Mouse (Mus musculus) gastrocnemius, postnatal 25 days (tissue): ENCODE data around the gene Slc35g2. TPM values are rescaled to one million over a fixed set of nuclear protein-coding genes. Genes with fewer than 3 reads are reported as not detected.

Experiments
- DNase-seq: peaks from one replicate; pipeline ENCODE4 v3.0.0; 2022
- long read RNA-seq, 2 experiments: library from polyadenylated mRNA; stranded (forward); transcript quantifications; one replicate each; pipeline ENCODE4 v2.0.0; 2021
- total RNA-seq, 2 experiments: library from RNA; stranded (reverse); gene quantifications; 1 replicate in 1 of 2; 2 replicates in 1 of 2; pipeline ENCODE4 v1.2.3; 2021

Slc35g2 gene
- under 1 TPM; 0.46 to 0.51 TPM for total RNA-seq
- long read RNA-seq, experiment 1, partial matches to known transcripts: 0 of 1 reads
- long read RNA-seq, experiment 1, other reads (novel, unspliced or antisense): 0 of 1 reads
- long read RNA-seq, experiment 2: 0 reads

- peak; percentile 11 for DNase-seq
Measured at GRCm38 (mm10) chr9:100570626-100571233, at the start of gene Slc35g2. TSS of gene Slc35g2 (minus strand) at chr9:100571090.

GRCm38 (mm10) chr9:100616947-100617346 lies 46.1 kb upstream of the Slc35g2 start:
- no peak for DNase-seq

GRCm38 (mm10) chr9:100613501-100614071 lies 42.7 kb upstream of the Slc35g2 start:
- DNase-seq: no peak

DNA sequence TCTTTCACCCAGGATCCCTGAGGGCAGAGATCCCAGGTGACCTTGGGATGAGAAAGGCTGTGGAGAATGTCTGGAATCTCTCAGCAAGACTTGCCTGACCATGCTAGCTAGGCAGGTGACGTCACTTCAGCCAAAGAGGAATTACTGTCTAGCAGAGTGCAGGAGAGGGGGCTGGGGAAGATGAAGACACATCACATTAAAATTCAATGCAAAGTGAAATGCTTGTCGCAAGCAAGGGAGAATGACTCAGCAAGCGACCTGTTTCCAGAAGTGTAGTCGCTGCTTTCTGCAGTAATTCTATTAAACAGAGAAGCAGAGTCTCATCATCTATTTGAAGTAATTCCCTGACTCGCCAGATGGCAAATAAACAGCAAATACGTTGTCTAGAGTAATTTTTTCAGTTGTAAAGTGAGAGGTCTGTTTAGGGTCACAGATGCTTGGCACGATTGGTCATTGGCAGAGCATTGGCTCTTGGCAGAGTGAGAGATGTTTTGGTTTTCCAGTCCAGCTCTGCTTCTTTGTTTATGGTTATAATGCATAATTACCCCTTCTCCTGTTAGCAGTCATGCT lies 35.2 kb upstream of the Slc35g2 start:
- DNase-seq: no peak

DNA sequence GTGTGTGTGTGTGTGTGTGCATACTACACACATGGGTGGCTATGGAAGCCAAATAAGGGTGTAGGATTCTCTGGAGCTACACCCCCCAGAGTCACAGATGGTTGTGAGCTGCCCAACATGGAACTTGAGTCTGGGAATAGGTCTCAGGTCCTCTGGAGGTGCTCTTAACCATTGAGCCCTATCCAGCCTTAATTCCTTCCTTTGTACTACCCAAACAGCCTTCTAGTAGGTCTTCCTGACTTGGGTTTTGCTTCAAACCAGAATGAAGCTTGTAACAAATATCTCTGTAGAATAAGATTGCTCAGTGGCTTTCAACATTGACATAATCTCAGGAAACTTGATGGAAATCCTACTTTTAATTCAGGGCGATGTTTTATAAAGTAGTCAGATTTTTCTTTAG lies 34.6 kb upstream of the Slc35g2 start:
- no peak for DNase-seq

DNA sequence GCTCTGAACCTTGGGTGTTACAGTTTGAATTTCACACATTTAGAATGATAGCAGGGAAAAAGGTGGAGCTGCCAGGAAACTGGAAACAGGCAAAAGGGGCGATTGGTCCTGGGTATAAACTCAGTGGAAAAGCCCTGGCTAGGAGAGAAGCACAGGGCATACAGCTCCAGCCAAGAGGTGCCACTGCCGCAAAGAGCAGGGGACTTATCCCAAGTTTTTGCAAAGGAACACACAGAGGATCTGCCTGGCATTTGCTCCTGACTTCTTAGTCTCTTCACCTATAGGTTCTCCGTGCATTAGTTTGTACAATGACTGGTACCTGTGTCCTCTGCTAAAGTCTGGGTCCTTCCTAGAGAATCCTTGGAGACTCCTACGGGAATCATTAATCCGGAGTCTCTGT lies 32.3 kb upstream of the Slc35g2 start:
- DNase-seq: no peak

- no peak for DNase-seq
Measured at GRCm38 (mm10) chr9:100602130-100602529, 31.2 kb upstream of the Slc35g2 start.

DNA sequence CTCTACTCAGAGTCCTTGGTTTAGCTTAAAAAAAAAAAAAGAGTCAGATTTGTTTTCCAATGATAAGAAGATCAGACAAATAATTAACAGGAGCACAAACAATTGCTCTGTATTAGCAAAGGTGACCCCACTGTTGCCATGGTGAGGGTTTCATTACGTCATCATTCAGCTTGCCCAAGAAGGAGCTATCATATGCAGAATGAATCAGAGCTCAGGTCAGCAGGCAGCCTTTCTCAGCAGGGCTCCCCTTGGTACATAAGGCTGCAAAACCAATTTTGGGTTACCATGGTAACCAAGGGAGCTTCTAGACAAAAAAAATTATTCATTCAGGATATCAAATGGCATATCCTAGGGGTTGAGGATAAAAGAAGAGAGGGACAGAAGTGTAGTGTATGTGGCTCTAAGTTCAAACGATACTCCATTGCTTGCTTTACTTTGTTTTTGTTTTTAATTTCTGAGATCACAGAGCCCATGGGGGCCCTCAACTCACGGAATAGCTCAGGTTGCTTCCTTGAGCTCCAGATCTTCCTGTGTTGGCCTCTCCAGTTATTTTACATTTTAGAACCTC lies 29.0 kb upstream of the Slc35g2 start:
- no peak for DNase-seq

- DNase-seq: no peak
Measured at GRCm38 (mm10) chr9:100597546-100597945, 26.7 kb upstream of the Slc35g2 start, which contains the start of gene Stag1. TSS of gene Stag1 (plus strand) at chr9:100597798.

- no peak for DNase-seq
Measured at GRCm38 (mm10) chr9:100596317-100596716, 25.4 kb upstream of the Slc35g2 start.

GRCm38 (mm10) chr9:100590462-100590861 lies 19.6 kb upstream of the Slc35g2 start:
- no peak for DNase-seq

DNA sequence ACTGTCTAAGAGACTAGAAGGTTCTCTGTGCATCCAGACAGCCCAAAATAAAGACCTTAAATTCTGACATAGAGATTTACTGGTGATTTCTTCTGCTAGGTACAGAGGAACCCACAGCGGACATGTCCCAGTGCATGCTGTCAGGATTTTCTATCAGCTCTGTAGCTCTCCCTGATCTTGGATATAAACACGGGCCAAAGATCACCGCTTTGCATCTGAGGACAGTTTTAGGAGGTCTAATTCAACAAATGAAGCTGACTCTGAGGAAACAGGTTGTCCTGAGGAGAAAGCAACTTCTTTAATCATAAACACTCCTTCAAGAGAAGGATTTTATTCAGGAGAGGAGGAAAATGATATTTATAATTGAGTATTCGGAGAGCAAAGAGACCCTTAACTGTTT lies 13.1 kb upstream of the Slc35g2 start:
- no peak for DNase-seq

GRCm38 (mm10) chr9:100582883-100583575 lies 12.1 kb upstream of the Slc35g2 start:
- DNase-seq: no peak

DNA sequence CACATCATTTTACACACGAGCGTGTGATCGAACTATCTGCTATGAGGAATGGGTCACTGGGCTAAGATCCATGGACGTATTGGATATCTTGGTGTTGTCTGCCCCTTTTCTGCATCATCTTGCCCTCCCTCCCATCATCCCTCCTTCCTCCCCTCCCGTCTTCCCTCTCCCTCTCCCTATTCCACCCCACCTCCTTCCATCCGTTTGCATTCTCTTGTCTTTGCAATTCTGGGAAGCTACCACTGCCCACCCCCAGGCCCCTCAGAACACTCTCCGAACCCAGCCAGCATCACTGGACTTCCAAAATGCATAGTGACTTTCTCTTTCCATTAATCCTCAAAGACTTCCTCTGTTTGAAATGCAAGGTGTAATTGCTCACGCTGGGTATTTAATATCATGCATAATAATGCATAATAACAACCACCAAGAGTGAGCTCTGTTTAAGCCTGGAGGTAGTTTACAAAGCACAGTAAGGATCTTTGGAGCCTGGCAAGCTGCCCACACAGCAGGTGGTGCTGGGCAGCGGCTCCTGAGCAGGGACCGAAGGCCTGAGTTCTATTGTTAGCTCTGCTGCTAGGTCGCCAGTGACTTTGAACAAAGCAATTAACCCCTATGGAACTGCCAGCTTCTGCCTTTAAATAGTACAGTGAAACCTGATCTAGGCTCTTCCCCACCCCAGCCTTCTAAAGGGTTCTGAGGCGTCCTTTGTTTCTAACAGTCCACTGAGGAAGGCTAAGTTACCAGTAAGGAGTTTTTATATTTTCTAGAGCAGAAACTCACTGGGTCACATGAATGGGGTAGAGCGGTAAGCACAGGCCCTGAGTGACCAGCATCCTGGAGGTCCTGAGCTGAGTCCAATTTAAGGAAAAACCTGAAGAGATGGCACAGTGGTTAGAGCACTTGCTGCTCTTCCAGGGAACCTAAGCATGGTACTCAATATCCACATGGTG lies 10.9 kb upstream of the Slc35g2 start:
- DNase-seq: no peak

GRCm38 (mm10) chr9:100580196-100580740 lies 9.4 kb upstream of the Slc35g2 start:
- DNase-seq: no peak

DNA sequence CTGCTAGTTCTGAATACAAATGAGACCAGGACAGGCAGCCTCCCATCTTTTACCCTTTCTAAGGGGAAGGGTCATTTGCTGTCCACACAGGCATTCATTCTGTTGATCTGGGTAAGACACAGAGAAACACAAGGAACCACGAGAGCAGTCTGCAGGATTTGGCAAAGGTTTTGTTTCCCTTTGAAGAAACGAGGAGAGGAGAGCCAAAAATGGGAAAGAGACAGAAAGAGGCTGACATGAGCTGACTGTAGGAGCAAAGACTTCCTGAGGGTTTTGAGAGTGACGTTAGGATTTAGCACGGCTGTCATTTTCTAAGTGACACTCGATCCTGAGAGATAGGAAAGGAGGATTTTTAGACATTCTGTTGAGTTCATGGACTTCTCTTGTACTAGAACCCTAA lies 3.1 kb upstream of the Slc35g2 start:
- DNase-seq: no peak

- no peak for DNase-seq
Measured at GRCm38 (mm10) chr9:100573300-100573699, 2.4 kb upstream of the Slc35g2 start.

DNA sequence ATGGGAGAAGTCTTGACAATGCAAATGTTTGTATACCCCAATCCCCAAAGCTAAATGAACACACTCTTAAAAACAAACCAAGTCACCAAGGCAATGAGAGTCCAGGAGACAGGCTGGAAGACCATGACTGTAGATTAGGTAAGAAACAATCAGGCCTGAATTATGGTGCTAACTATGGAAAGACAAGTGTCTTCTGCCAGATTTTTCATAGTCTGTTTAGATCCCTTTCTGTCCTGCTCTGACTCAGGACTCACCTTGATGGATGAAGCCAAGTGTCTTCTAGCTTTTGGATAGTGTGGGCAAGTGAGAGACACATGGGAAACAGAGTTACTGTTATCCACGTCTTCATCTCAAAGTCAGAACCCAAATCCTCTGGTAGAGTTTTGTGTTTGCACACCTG lies 621 bp upstream of the Slc35g2 start:
- DNase-seq: no peak

DNA sequence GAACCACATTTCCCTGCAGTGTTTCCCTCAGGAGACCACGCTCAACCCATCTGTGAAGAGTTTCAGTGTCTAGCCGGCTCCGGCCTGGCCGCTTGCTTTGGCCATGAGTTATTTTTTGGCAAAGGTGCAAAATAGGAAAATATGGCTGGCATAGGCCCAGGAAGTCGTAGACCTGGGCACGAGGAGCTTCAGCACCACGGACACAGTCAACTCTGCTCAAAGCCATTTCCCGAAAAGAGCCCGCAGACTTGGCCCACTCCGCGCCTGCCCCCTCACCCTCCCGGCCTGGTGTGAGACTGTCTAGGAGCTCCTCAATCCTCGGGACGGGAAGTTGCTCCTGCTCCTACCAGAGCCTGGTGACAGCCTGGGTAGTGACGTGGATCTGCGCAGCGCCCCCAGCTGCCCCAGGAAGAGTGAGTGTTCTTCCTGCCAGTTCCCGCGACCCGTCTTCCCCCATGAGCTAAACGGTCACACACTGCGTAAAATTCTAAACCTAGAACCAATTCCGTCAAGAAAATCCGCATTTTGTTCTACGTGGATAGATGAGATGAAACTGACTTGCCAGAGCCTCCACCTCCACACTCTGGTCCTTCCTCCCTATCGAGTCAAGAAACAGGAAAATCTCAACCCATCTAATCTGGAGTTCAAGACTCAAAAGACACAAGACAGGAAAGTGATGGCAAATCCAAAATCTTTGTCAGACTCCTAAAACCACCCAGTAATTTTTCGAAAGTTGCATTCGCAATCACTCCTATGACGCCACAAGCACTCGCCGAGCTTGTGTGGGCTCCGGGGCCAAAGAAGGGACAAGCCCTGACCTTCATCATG lies 878 bp downstream of the Slc35g2 start:
- DNase-seq: peak; percentile 21

DNA sequence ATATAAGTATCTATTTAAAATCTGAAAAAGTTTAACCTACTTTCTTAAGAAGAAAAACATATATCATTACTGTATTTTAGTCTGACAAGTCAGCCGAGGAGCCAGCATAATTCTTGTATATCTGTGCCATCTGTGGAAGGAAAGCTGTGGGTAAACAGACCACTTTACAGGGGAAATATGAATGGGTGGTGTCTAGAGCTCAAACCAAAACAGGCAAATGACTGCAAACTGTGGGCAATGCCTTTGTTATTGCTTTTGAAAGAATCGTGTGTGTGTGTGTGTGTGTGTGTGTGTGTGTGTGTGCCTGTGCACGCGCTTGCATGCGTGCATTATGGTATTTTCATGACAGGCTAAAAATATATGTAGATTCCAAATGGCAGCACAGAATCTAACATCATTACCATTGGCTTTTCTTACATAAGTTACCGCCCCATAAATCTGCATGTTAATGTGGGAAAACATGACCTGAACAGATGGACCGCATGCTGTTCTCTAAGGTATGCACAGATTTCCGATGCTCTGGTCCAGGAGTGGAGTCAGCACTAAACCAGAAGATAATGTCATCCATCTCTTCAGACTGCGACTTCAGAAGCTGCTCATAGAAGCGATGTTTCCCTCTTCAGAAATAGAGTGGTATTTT lies 10.5 kb downstream of the Slc35g2 start:
- DNase-seq: no peak
